Mouse (Mus musculus): ENCODE data around the gene Ugt3a1. TPM values are rescaled to one million over a fixed set of nuclear protein-coding genes. Genes with fewer than 3 reads are reported as not detected.
"Not testable (repeated sequence)": the region's sequence is repeated elsewhere in the genome, so short reads cannot be mapped to it uniquely, and the experiment has no call there.

Ugt3a1 gene
- not detected in 2 replicates for polyA plus RNA-seq (2014; fragmentation: Nextera tagmentation; extraction: Ambion mirVana)

- H3K36me3 ChIP-seq (ENCODE audit: control insufficient read depth, insufficient read depth, low read length), result no peaks in the 10 kb centered on the region
- no peaks in the 10 kb centered on the region for H3K27me3 ChIP-seq (ENCODE audit: control insufficient read depth, insufficient read depth, low read length)
- H3K27ac ChIP-seq (replicated peaks in 1 of 2; ENCODE audit: control insufficient read depth in 1 of 2, insufficient read depth in 1 of 2, low read depth in 2 of 2, low read length in 2 of 2), result no peak within 1 kb of the TSS
- no peak within 1 kb of the TSS for H3K4me2 ChIP-seq (ENCODE audit: low read length)
- H3K4me1 ChIP-seq (ENCODE audit: control insufficient read depth in 2 of 2, insufficient read depth in 2 of 2, low read length in 2 of 2), result no peaks in the 10 kb centered on the region
- H3K9me3 ChIP-seq (ENCODE audit: control insufficient read depth, low read length), result no peaks in the 10 kb centered on the region
- WGBS, result 95% methylated on average over 6 of the region's 6 CpGs
- no peak within 1 kb of the TSS for H3K9ac ChIP-seq (ENCODE audit: low read length)
- H3K4me3 ChIP-seq (ENCODE audit: control insufficient read depth in 1 of 2, insufficient read depth in 1 of 2, low read depth in 1 of 2, low read length in 2 of 2), result no peak within 1 kb of the TSS
- no peak for ATAC-seq (ENCODE audit: insufficient number of reproducible peaks, insufficient read depth, low FRiP score, low read depth)
Observed at GRCm38 (mm10) chr15:9276838-9277295, at the start of gene Ugt3a1. Gene Ugt3a1 (plus strand): TSS chr15:9276888.

DNA sequence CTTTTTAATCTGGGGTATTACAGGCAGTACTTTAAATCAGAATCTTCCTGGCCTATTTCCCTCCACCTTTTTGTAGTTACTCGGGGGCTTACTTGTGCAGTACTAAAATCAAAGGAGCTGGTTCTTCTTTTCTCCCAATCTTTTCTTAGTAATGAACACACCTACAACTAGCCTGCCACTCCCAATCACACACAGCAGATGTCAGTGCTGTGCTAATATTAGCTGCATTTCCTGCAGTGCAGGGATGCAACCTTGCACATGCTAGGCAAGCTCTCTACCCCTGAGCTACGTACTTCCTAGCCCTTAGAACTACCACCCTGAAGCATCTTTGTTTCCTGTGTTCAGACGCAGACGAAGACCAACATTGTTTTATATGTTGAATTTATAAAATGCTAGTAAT, 45.8 kb upstream of the Ugt3a1 start:
- not testable (repeated sequence) for H3K4me2 ChIP-seq (ENCODE audit: low read length); H3K36me3 ChIP-seq (ENCODE audit: control insufficient read depth, insufficient read depth, low read length); ATAC-seq (ENCODE audit: insufficient number of reproducible peaks, insufficient read depth, low FRiP score, low read depth); H3K4me3 ChIP-seq (ENCODE audit: control insufficient read depth in 1 of 2, insufficient read depth in 1 of 2, low read depth in 1 of 2, low read length in 2 of 2); H3K4me1 ChIP-seq (ENCODE audit: control insufficient read depth in 2 of 2, insufficient read depth in 2 of 2, low read length in 2 of 2); H3K27me3 ChIP-seq (ENCODE audit: control insufficient read depth, insufficient read depth, low read length); H3K9me3 ChIP-seq (ENCODE audit: control insufficient read depth, low read length); H3K27ac ChIP-seq (replicated peaks in 1 of 2; ENCODE audit: control insufficient read depth in 1 of 2, insufficient read depth in 1 of 2, low read depth in 2 of 2, low read length in 2 of 2); H3K9ac ChIP-seq (ENCODE audit: low read length)
- WGBS, result 67% methylated on average over 4 of the region's 4 CpGs

DNA sequence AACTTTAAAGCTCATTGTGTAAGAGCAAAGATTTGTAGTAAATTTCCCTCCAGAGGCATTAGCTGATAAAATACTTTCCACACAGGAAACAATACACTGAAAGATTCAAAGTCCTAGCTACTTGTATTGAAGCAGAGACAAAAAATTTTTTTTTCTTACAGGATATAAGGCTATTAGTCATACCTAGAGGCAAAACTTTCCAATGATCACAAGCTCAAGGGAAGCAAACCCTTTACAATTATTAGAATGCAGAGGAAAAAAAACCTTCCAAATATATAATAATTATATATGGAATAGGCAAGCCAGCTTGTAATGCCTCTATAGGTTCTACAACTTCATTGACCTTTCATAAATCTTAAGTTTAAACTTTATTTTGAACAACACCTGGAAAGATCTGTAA, 30.3 kb upstream of the Ugt3a1 start:
- H3K36me3 ChIP-seq (ENCODE audit: control insufficient read depth, insufficient read depth, low read length), result no peaks in the 10 kb centered on the region
- H3K27me3 ChIP-seq (ENCODE audit: control insufficient read depth, insufficient read depth, low read length), result no peaks in the 10 kb centered on the region
- no peak overlapping the region for H3K9ac ChIP-seq (ENCODE audit: low read length)
- H3K4me2 ChIP-seq (ENCODE audit: low read length), result no peak overlapping the region
- ATAC-seq (ENCODE audit: insufficient number of reproducible peaks, insufficient read depth, low FRiP score, low read depth), result no peak
- H3K27ac ChIP-seq (replicated peaks in 1 of 2; ENCODE audit: control insufficient read depth in 1 of 2, insufficient read depth in 1 of 2, low read depth in 2 of 2, low read length in 2 of 2), result no peak overlapping the region
- no peaks in the 10 kb centered on the region for H3K4me1 ChIP-seq (ENCODE audit: control insufficient read depth in 2 of 2, insufficient read depth in 2 of 2, low read length in 2 of 2)
- H3K4me3 ChIP-seq (ENCODE audit: control insufficient read depth in 1 of 2, insufficient read depth in 1 of 2, low read depth in 1 of 2, low read length in 2 of 2), result no peak overlapping the region
- H3K9me3 ChIP-seq (ENCODE audit: control insufficient read depth, low read length), result no peaks in the 10 kb centered on the region

GRCm38 (mm10) chr15:9252891-9253290, 23.8 kb upstream of the Ugt3a1 start:
- H3K27ac ChIP-seq (replicated peaks in 1 of 2; ENCODE audit: control insufficient read depth in 1 of 2, insufficient read depth in 1 of 2, low read depth in 2 of 2, low read length in 2 of 2), result no peak overlapping the region
- no peaks in the 10 kb centered on the region for H3K9me3 ChIP-seq (ENCODE audit: control insufficient read depth, low read length)
- no peak overlapping the region for H3K4me3 ChIP-seq (ENCODE audit: control insufficient read depth in 1 of 2, insufficient read depth in 1 of 2, low read depth in 1 of 2, low read length in 2 of 2)
- no peak overlapping the region for H3K4me2 ChIP-seq (ENCODE audit: low read length)
- no peaks in the 10 kb centered on the region for H3K27me3 ChIP-seq (ENCODE audit: control insufficient read depth, insufficient read depth, low read length)
- ATAC-seq (ENCODE audit: insufficient number of reproducible peaks, insufficient read depth, low FRiP score, low read depth), result no peak
- 90% methylated on average over 3 of the region's 3 CpGs for WGBS
- H3K9ac ChIP-seq (ENCODE audit: low read length), result no peak overlapping the region
- H3K4me1 ChIP-seq (ENCODE audit: control insufficient read depth in 2 of 2, insufficient read depth in 2 of 2, low read length in 2 of 2), result no peaks in the 10 kb centered on the region; a peak in 1 of 4 replicates
- H3K36me3 ChIP-seq (ENCODE audit: control insufficient read depth, insufficient read depth, low read length), result no peaks in the 10 kb centered on the region

GRCm38 (mm10) chr15:9260621-9261020, 16.1 kb upstream of the Ugt3a1 start:
- H3K4me1 ChIP-seq (ENCODE audit: control insufficient read depth in 2 of 2, insufficient read depth in 2 of 2, low read length in 2 of 2), result no peaks in the 10 kb centered on the region
- no peak overlapping the region for H3K27ac ChIP-seq (replicated peaks in 1 of 2; ENCODE audit: control insufficient read depth in 1 of 2, insufficient read depth in 1 of 2, low read depth in 2 of 2, low read length in 2 of 2)
- 62% methylated on average over 3 of the region's 3 CpGs for WGBS
- no peak overlapping the region for H3K4me2 ChIP-seq (ENCODE audit: low read length)
- no peaks in the 10 kb centered on the region for H3K36me3 ChIP-seq (ENCODE audit: control insufficient read depth, insufficient read depth, low read length)
- no peak overlapping the region for H3K4me3 ChIP-seq (ENCODE audit: control insufficient read depth in 1 of 2, insufficient read depth in 1 of 2, low read depth in 1 of 2, low read length in 2 of 2)
- no peak for ATAC-seq (ENCODE audit: insufficient number of reproducible peaks, insufficient read depth, low FRiP score, low read depth)
- no peak overlapping the region for H3K9ac ChIP-seq (ENCODE audit: low read length)
- H3K27me3 ChIP-seq (ENCODE audit: control insufficient read depth, insufficient read depth, low read length), result no peaks in the 10 kb centered on the region
- H3K9me3 ChIP-seq (ENCODE audit: control insufficient read depth, low read length), result no peaks in the 10 kb centered on the region

DNA sequence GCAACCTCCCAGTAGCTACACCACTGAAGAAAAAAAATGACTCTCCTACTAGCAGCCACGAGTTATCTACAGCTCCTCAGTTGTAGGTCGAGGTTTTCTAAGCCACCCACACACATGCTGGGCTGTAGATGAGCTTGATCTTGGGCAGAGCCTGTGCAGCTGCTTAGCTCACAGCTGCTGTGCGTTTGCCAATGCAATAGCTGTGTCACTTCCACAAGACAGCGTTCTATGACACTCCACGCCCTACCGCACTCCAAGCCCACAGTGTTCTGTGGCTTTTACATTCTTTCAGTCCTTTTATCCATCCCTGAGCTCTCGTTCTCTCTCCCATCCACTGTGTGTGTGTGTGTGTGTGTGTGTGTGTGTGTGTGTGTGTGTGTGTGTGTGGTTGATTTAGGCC, 4.8 kb upstream of the Ugt3a1 start:
- no peak overlapping the region for H3K4me3 ChIP-seq (ENCODE audit: control insufficient read depth in 1 of 2, insufficient read depth in 1 of 2, low read depth in 1 of 2, low read length in 2 of 2)
- H3K9ac ChIP-seq (ENCODE audit: low read length), result no peak overlapping the region
- no peak overlapping the region for H3K27ac ChIP-seq (replicated peaks in 1 of 2; ENCODE audit: control insufficient read depth in 1 of 2, insufficient read depth in 1 of 2, low read depth in 2 of 2, low read length in 2 of 2)
- H3K36me3 ChIP-seq (ENCODE audit: control insufficient read depth, insufficient read depth, low read length), result no peaks in the 10 kb centered on the region
- H3K4me2 ChIP-seq (ENCODE audit: low read length), result no peak overlapping the region
- 70% methylated on average over 7 of the region's 7 CpGs for WGBS
- H3K27me3 ChIP-seq (ENCODE audit: control insufficient read depth, insufficient read depth, low read length), result no peaks in the 10 kb centered on the region
- no peaks in the 10 kb centered on the region for H3K9me3 ChIP-seq (ENCODE audit: control insufficient read depth, low read length)
- no peak for ATAC-seq (ENCODE audit: insufficient number of reproducible peaks, insufficient read depth, low FRiP score, low read depth)
- H3K4me1 ChIP-seq (ENCODE audit: control insufficient read depth in 2 of 2, insufficient read depth in 2 of 2, low read length in 2 of 2), result no peaks in the 10 kb centered on the region

DNA sequence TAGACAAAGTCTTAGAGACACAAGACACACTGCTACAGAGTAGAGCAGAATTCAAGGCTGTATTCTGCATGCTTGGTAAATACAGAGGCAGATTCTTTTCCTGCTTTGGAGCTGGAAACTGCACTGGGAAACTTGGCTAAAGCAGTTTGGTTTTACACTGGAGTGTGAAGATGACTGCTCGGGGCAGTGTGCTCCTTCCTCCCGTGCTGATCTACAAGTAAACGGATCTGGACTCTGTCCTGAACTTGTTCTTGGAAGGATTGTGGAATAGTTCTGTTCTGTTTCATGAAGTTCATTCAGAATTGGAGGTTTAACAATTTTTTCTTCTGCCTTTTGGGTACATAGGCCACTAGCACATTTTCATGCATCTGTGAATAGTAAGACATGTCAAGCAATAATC, 2.3 kb downstream of the Ugt3a1 start:
- no peaks in the 10 kb centered on the region for H3K4me1 ChIP-seq (ENCODE audit: control insufficient read depth in 2 of 2, insufficient read depth in 2 of 2, low read length in 2 of 2)
- H3K9ac ChIP-seq (ENCODE audit: low read length), result no peak overlapping the region
- H3K27me3 ChIP-seq (ENCODE audit: control insufficient read depth, insufficient read depth, low read length), result no peaks in the 10 kb centered on the region
- no peaks in the 10 kb centered on the region for H3K9me3 ChIP-seq (ENCODE audit: control insufficient read depth, low read length)
- no peaks in the 10 kb centered on the region for H3K36me3 ChIP-seq (ENCODE audit: control insufficient read depth, insufficient read depth, low read length)
- no peak overlapping the region for H3K27ac ChIP-seq (replicated peaks in 1 of 2; ENCODE audit: control insufficient read depth in 1 of 2, insufficient read depth in 1 of 2, low read depth in 2 of 2, low read length in 2 of 2)
- H3K4me3 ChIP-seq (ENCODE audit: control insufficient read depth in 1 of 2, insufficient read depth in 1 of 2, low read depth in 1 of 2, low read length in 2 of 2), result no peak overlapping the region
- no peak overlapping the region for H3K4me2 ChIP-seq (ENCODE audit: low read length)
- ATAC-seq (ENCODE audit: insufficient number of reproducible peaks, insufficient read depth, low FRiP score, low read depth), result no peak
- 83% methylated on average over 3 of the region's 3 CpGs for WGBS

- Histone ChIP-seq H3K9me3 (ENCODE audit: control insufficient read depth, low read length) (no peaks in the 10 kb centered on the region), H3K36me3 (ENCODE audit: control insufficient read depth, insufficient read depth, low read length) (no peaks in the 10 kb centered on the region), H3K4me2 (ENCODE audit: low read length) (no peak overlapping the region), H3K27ac (replicated peaks in 1 of 2; ENCODE audit: control insufficient read depth in 1 of 2, insufficient read depth in 1 of 2, low read depth in 2 of 2, low read length in 2 of 2) (no peak overlapping the region), H3K27me3 (ENCODE audit: control insufficient read depth, insufficient read depth, low read length) (no peaks in the 10 kb centered on the region), H3K9ac (ENCODE audit: low read length) (no peak overlapping the region), H3K4me3 (ENCODE audit: control insufficient read depth in 1 of 2, insufficient read depth in 1 of 2, low read depth in 1 of 2, low read length in 2 of 2) (no peak overlapping the region), H3K4me1 (ENCODE audit: control insufficient read depth in 2 of 2, insufficient read depth in 2 of 2, low read length in 2 of 2) (no peaks in the 10 kb centered on the region)
- WGBS, result 86% methylated on average over 3 of the region's 3 CpGs
- ATAC-seq (ENCODE audit: insufficient number of reproducible peaks, insufficient read depth, low FRiP score, low read depth), result no peak
Observed at GRCm38 (mm10) chr15:9279596-9279995, 2.9 kb downstream of the Ugt3a1 start.
